ENCODE assay signal across 1 mouse cellular context in genomic region chr16:4016786-4017185, GRCm38 (mm10). TPM values are rescaled to one million over a fixed set of nuclear protein-coding genes. Genes with fewer than 3 reads are reported as not detected.
"Had no signal": no experiment of that assay in that cellular context is flagged by ENCODE, and none has a peak within 500 bp of the region (broad histone marks: within the 10 kb centered on the region; RNA-seq: fewer than 3 reads in every experiment).

No protein-coding gene starts in this region.

RNA-seq across cellular contexts. Expression of gene Dnase1, which starts 20.0 kb away (rescaled TPM):
- polyA plus RNA-seq: urinary bladder, adult 2 months had no signal
